Mouse (Mus musculus): ENCODE measurements around the gene Pltp. TPM values are rescaled to one million over a fixed set of nuclear protein-coding genes. Genes with fewer than 3 reads are reported as not detected.

Pltp gene
- polyA plus RNA-seq, 1 experiment from 2014 or later: 16.2 TPM

- H3K36me3 ChIP-seq (ENCODE audit: control insufficient read depth, insufficient read depth): peaks cover 34% of the 10 kb centered on the region
- WGBS: 87% methylated on average over 6 of the region's 6 CpGs
- H3K27me3 ChIP-seq (replicated peaks; ENCODE audit: control insufficient read depth, insufficient read depth, low read length): no peaks in the 10 kb centered on the region
- no peak for ATAC-seq
- no peak within 1 kb of the TSS for H3K4me2 ChIP-seq (replicated peaks; ENCODE audit: low read depth)
- no peak within 1 kb of the TSS for H3K4me3 ChIP-seq (ENCODE audit: low read depth, low read length)
- H3K9ac ChIP-seq (ENCODE audit: low read depth, low read length): no peak within 1 kb of the TSS
- no peak within 1 kb of the TSS for H3K27ac ChIP-seq (ENCODE audit: low read depth, low read length)
- TF ChIP-seq CTCF (IDR thresholded peaks at IDR 0.05; ENCODE audit: low read depth): no peak
- 0 out of 2 replicates have a peak, but pooled peaks cover 3% of the 10 kb centered on the region for H3K4me1 ChIP-seq (replicated peaks; ENCODE audit: control insufficient read depth, insufficient read depth, low read length)
- no peaks in the 10 kb centered on the region for H3K9me3 ChIP-seq (ENCODE audit: control insufficient read depth)
Measured at GRCm38 (mm10) chr2:164828437-164828836, 29.1 kb downstream of the Pltp start, which contains the start of gene Spata25. Gene Spata25, minus strand, starts transcription at chr2:164828537.

GRCm38 (mm10) chr2:164827146-164827850, 30.2 kb downstream of the Pltp start:
- Histone ChIP-seq H3K36me3 (ENCODE audit: control insufficient read depth, insufficient read depth) (peaks cover 34% of the 10 kb centered on the region), H3K4me1 (replicated peaks; ENCODE audit: control insufficient read depth, insufficient read depth, low read length) (no peaks in the 10 kb centered on the region), H3K27ac (ENCODE audit: low read depth, low read length) (no peak overlapping the region), H3K9me3 (ENCODE audit: control insufficient read depth) (no peaks in the 10 kb centered on the region), H3K4me3 (ENCODE audit: low read depth, low read length) (no peak overlapping the region), H3K9ac (ENCODE audit: low read depth, low read length) (no peak overlapping the region), H3K27me3 (replicated peaks; ENCODE audit: control insufficient read depth, insufficient read depth, low read length) (no peaks in the 10 kb centered on the region), H3K4me2 (replicated peaks; ENCODE audit: low read depth) (no peak overlapping the region)
- WGBS: 86% methylated on average over 16 of the region's 16 CpGs
- ATAC-seq: no peak
- no peak for TF ChIP-seq CTCF (IDR thresholded peaks at IDR 0.05; ENCODE audit: low read depth)

- H3K4me3 ChIP-seq (ENCODE audit: low read depth, low read length): no peak overlapping the region
- H3K9me3 ChIP-seq (ENCODE audit: control insufficient read depth): no peaks in the 10 kb centered on the region
- H3K27me3 ChIP-seq (replicated peaks; ENCODE audit: control insufficient read depth, insufficient read depth, low read length): no peaks in the 10 kb centered on the region
- no peak for TF ChIP-seq CTCF (IDR thresholded peaks at IDR 0.05; ENCODE audit: low read depth)
- no peak overlapping the region for H3K4me2 ChIP-seq (replicated peaks; ENCODE audit: low read depth)
- WGBS: 94% methylated on average over 17 of the region's 17 CpGs
- no peaks in the 10 kb centered on the region for H3K4me1 ChIP-seq (replicated peaks; ENCODE audit: control insufficient read depth, insufficient read depth, low read length)
- no peak overlapping the region for H3K27ac ChIP-seq (ENCODE audit: low read depth, low read length)
- H3K9ac ChIP-seq (ENCODE audit: low read depth, low read length): no peak overlapping the region
- no peak for ATAC-seq
- peaks cover 48% of the 10 kb centered on the region for H3K36me3 ChIP-seq (ENCODE audit: control insufficient read depth, insufficient read depth)
Measured at GRCm38 (mm10) chr2:164825521-164825920, 32.0 kb downstream of the Pltp start.

- no peak overlapping the region for H3K27ac ChIP-seq (ENCODE audit: low read depth, low read length)
- H3K9ac ChIP-seq (ENCODE audit: low read depth, low read length): no peak overlapping the region
- no peaks in the 10 kb centered on the region for H3K27me3 ChIP-seq (replicated peaks; ENCODE audit: control insufficient read depth, insufficient read depth, low read length)
- no peak for ATAC-seq
- H3K4me2 ChIP-seq (replicated peaks; ENCODE audit: low read depth): no peak overlapping the region
- no peak overlapping the region for H3K4me3 ChIP-seq (ENCODE audit: low read depth, low read length)
- 87% methylated on average over 4 of the region's 4 CpGs for WGBS
- H3K4me1 ChIP-seq (replicated peaks; ENCODE audit: control insufficient read depth, insufficient read depth, low read length): no peaks in the 10 kb centered on the region
- peaks cover 55% of the 10 kb centered on the region for H3K36me3 ChIP-seq (ENCODE audit: control insufficient read depth, insufficient read depth)
- TF ChIP-seq CTCF (IDR thresholded peaks at IDR 0.05; ENCODE audit: low read depth): no peak
- no peaks in the 10 kb centered on the region for H3K9me3 ChIP-seq (ENCODE audit: control insufficient read depth)
Measured at GRCm38 (mm10) chr2:164823969-164824368, 33.5 kb downstream of the Pltp start.

GRCm38 (mm10) chr2:164823181-164823585, 34.3 kb downstream of the Pltp start:
- peak overlapping the region; percentile 55 for H3K27ac ChIP-seq (ENCODE audit: low read depth, low read length)
- H3K4me2 ChIP-seq (replicated peaks; ENCODE audit: low read depth): peak overlapping the region; percentile 87
- TF ChIP-seq CTCF (IDR thresholded peaks at IDR 0.05; ENCODE audit: low read depth): peak; percentile 46
- WGBS: 2% methylated on average over 10 of the region's 10 CpGs
- no peaks in the 10 kb centered on the region for H3K4me1 ChIP-seq (replicated peaks; ENCODE audit: control insufficient read depth, insufficient read depth, low read length)
- H3K36me3 ChIP-seq (ENCODE audit: control insufficient read depth, insufficient read depth): peaks cover 54% of the 10 kb centered on the region
- peak; percentile 41 for ATAC-seq
- no peaks in the 10 kb centered on the region for H3K27me3 ChIP-seq (replicated peaks; ENCODE audit: control insufficient read depth, insufficient read depth, low read length)
- no peaks in the 10 kb centered on the region for H3K9me3 ChIP-seq (ENCODE audit: control insufficient read depth)
- H3K9ac ChIP-seq (ENCODE audit: low read depth, low read length): peak overlapping the region; percentile 65
- H3K4me3 ChIP-seq (ENCODE audit: low read depth, low read length): peak overlapping the region; percentile 68

GRCm38 (mm10) chr2:164822636-164823165, 34.8 kb downstream of the Pltp start, which contains the start of gene Zswim1:
Gene Zswim1, plus strand, starts transcription at chr2:164822686.
- Histone ChIP-seq H3K36me3 (ENCODE audit: control insufficient read depth, insufficient read depth) (peaks cover 49% of the 10 kb centered on the region), H3K9ac (ENCODE audit: low read depth, low read length) (peak within 1 kb of the TSS; percentile 65), H3K4me1 (replicated peaks; ENCODE audit: control insufficient read depth, insufficient read depth, low read length) (no peaks in the 10 kb centered on the region), H3K27ac (ENCODE audit: low read depth, low read length) (peak within 1 kb of the TSS; percentile 55), H3K9me3 (ENCODE audit: control insufficient read depth) (no peaks in the 10 kb centered on the region), H3K4me2 (replicated peaks; ENCODE audit: low read depth) (peak within 1 kb of the TSS; percentile 87), H3K4me3 (ENCODE audit: low read depth, low read length) (peak within 1 kb of the TSS; percentile 68), H3K27me3 (replicated peaks; ENCODE audit: control insufficient read depth, insufficient read depth, low read length) (no peaks in the 10 kb centered on the region)
- ATAC-seq: peak; percentile 99
- TF ChIP-seq CTCF (IDR thresholded peaks at IDR 0.05; ENCODE audit: low read depth): 0 out of 2 replicates have a peak, but pooled peaks have one; percentile 17
- under 1% methylated on average over 32 of the region's 32 CpGs for WGBS

Data from intestine, postnatal 0 days (tissue).